Mouse (Mus musculus): Measurements from ENCODE around the gene Olfr807.

Olfr807 gene

GRCm38 (mm10) chr10:129757693-129758092, at the start of gene Olfr807:
Gene Olfr807 (minus strand): TSS chr10:129757793.
- DNase-seq, result no peak

GRCm38 (mm10) chr10:129804296-129804695, 46.7 kb upstream of the Olfr807 start, which contains the start of gene Olfr811:
Gene Olfr811 (minus strand): TSS chr10:129804396.
- DNase-seq, result no peak

DNA sequence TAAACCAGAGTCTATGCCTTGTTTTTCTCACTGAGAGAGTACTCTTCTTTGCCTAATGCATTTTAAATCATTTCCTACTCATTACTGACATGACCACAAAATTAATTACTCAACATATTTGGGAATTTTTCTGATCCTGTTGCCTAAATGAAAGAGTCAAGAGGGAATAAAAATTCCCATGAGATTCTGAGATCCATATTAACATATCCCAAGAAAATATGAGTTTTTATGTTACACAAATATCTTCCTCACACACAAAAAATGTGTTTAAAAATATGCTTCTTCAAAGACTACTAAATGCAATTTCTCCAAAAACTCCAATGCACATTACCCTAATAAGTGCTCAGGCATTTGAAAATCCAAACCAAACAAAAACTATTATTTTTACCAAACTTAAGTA, 37.2 kb upstream of the Olfr807 start, which contains the start of gene Olfr810:
Olfr810 (minus strand) TSS at position 101 of the 400 bp plus-strand sequence.
- no peak for DNase-seq

- DNase-seq, result no peak
These were observed 20.5 kb upstream of the Olfr807 start for GRCm38 (mm10) chr10:129778123-129778522.

GRCm38 (mm10) chr10:129774338-129774737, 16.7 kb upstream of the Olfr807 start, which contains the start of gene Olfr809:
Gene Olfr809 (plus strand): TSS chr10:129774638.
- no peak for DNase-seq

DNA sequence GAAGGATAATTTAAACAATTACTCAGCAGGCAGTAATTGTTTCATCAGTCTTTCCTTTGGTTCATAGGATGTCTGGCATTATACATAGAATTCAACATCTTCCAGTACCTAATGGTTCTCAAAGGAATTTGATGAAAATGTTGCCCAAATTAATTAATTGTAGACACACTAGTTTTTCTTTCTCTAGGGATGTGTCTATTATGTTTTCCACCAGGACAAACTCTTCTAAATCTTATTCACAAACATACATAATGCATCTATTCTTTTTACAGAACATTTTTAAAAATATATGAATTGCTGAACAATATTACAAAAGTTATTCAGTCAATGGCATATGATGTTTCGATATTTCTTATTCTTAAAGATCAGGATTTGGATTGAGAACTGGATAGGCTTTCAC, 7.6 kb upstream of the Olfr807 start, which contains the start of gene Olfr808:
Olfr808 (plus strand) TSS at position 301 of the 400 bp plus-strand sequence.
- no peak for DNase-seq

GRCm38 (mm10) chr10:129741821-129742220, 15.8 kb downstream of the Olfr807 start, which contains the start of gene Olfr806:
Gene Olfr806 (minus strand): TSS chr10:129741921.
- no peak for DNase-seq

- DNase-seq, result no peak
These were observed 28.3 kb downstream of the Olfr807 start, which contains the start of gene Olfr805 for GRCm38 (mm10) chr10:129729275-129729674. Gene Olfr805 (minus strand): TSS chr10:129729375.
